Mouse (Mus musculus): ENCODE data around the gene Gm20604. TPM values are rescaled to one million over a fixed set of nuclear protein-coding genes. Genes with fewer than 3 reads are reported as not detected.

Gene Gm20604
- 10 to 100 TPM; 17.8 to 18.0 TPM for total RNA-seq (2021)
- long read RNA-seq, transcript Gm20604-201 (2 exons, 2,795 nt): major isoform, 26 of 28 reads
- long read RNA-seq, partial matches to known transcripts: 2 of 28 reads
- long read RNA-seq, other reads (novel, unspliced or antisense): 0 of 28 reads

DNA sequence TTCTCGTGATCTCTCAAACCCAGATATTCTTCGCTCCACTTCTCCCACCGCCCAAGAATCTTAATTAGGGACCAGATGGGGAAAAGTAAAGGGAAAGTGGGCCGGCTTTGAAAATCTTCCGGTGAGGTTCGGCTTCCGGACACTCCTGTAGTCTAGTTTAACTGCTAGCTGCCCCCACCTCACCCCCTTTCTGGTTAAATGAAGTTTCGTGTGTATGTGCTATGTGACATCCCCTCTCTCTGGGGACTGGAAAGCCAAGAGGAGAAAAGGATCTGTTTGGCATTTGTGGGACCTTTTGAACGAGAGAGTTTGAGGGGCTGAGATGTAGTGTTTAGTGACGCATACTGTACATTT, at the start of gene Gm20604:
Gm20604 (minus strand) TSS at position 270 of the 354 bp plus-strand sequence.
- DNase-seq (ENCODE audit: low spot score in 2 of 2): no peak

DNA sequence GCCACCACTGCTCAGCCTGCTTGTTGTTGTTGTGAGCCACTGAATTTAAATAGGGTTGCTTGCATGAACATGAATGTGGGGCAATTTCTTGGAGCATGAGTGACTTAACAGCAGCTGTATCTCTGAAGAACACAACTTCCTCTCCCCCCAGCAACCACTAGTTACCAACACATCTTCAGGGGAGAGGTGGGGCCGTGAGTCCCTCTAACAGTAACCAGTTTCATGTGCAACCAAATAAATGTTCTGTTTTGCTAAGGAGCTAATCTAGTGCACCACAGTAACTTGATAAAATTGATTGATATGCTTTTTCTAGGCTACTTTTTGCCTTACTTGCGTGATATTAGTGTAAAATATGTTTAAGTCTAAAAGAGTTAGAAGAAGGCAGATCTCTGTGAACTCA, 41.1 kb upstream of the Gm20604 start:
- no peak for DNase-seq (ENCODE audit: low spot score in 2 of 2)

DNA sequence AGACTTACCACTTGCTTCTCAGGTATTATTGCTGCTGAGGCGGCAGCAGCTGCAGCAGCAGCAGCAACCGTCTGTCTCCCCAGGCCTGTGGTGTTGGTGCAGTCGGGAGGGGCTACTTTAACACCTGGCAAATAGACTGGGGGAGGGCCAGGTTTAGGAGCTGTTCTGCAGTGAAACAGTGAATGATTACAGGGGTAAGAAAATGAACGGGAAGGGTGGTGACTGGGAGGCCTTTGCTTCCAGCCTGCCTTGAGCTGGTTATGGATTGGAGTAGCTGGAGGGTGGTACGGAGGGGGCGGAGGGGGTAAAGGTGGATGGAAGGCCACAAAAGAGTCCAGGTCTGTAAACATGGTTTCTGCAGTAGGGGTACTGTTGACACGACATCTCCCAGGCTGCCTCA, 29.5 kb upstream of the Gm20604 start:
- no peak for DNase-seq (ENCODE audit: low spot score in 2 of 2)

DNA sequence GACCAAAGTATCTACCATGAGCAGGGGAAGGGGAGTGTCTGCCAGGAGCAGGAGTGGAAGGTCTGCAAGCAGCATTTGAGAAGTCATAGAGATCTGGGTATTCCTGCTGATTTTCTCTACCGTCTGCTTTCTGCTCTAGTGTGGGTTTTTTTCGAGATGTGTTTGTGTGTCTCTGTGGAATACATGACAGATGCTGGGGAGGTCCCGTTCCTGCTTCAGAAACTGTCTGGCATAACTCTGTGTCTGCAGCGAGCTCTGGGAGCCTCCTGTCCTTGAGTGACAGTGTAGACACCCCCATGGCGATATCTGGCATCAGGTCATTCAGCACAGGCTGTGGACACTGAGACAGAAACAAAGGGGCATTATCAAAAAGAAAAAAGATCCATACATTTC, 27.1 kb upstream of the Gm20604 start:
- no peak for DNase-seq (ENCODE audit: low spot score in 2 of 2)

DNA sequence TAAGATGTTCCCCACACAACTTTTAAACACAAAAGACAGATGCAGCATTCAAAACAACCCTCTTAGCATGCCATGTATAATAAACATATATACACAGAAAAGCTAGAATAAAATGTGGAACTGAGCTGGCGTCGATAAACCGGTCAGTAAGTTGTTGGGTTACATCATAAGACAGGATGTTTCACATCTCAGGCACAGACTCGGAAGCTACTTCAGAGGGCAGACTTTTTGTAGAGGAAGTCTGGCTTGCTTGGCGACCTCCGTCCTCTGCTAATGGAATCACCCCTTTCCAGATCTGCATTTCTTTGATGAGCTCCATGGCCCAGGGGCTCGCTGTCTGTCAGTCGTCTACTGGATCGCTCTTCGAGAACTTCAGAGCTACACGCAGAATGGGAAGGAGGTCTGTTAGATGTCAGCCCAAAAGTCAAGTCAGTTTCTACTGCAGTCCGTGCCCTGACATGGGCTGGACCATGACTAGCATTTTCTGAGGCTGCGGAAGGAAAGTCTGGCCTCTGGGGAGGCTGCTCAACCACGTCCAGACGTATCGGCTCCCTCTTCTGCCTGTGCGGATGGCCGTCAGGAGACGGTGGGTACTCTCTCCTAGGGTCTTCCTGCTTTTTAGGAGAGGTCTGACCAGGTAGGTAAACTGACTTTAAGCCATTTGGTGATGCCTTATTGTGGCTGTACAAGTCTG, 26.6 kb upstream of the Gm20604 start:
- no peak for DNase-seq (ENCODE audit: low spot score in 2 of 2)

DNA sequence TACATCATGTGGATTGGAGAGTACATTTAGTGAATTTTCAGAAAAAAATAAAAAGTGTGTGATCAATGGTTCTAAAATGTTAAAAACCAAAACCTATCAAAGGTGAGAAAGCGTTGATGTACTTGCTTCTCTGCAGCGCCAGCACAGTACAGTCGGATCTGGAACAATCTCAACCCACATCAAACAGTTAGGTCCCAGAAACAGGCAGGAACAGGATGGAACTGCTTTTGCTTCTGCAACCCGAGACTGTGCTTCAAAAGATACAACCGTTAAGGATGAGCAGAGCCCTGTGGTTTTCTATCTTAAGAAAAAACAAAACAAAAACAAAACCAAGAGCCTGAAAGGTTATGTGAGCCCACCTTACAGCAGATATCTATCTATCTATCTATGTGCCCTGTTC, 24.4 kb upstream of the Gm20604 start:
- DNase-seq (ENCODE audit: low spot score in 2 of 2): no peak

DNA sequence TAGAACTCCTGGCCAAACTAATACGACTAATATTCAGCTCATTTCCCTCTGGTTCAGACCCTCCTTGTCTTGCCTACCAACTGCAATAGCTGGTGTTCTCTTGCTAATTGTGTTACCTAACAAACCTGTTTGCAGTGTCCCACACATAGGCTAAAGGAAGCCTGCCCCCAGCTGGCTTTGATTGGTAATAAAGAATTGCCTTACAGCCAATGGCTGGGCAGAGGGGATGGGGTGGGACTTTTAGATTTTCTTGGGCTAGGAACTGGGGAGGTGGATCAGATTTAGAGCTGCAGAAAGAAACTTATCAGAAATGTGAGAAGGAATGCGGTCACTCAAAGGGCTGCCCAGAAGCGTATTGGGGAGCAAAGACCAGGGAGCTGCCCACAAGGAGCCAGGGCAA, 21.0 kb upstream of the Gm20604 start:
- DNase-seq (ENCODE audit: low spot score in 2 of 2): no peak

DNA sequence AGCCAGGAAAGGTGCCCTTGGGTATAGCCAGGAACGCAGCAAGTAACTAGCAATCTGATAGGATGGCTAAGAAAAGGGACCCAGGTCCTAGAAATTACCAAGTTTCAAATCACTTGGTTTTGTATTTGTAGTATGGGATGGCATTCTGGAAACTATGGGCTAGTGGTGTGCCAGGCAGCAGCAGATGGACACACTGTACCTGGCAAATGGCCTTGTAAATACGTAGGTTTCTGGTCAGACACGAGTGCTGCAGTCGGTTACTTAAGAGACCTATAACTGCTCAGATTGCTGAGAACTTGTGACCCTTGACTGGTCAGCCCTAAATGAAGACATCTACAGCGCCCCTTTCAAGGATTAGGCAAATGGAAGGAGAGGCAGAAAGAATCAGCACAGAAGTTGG, 19.7 kb upstream of the Gm20604 start:
- no peak for DNase-seq (ENCODE audit: low spot score in 2 of 2)

DNA sequence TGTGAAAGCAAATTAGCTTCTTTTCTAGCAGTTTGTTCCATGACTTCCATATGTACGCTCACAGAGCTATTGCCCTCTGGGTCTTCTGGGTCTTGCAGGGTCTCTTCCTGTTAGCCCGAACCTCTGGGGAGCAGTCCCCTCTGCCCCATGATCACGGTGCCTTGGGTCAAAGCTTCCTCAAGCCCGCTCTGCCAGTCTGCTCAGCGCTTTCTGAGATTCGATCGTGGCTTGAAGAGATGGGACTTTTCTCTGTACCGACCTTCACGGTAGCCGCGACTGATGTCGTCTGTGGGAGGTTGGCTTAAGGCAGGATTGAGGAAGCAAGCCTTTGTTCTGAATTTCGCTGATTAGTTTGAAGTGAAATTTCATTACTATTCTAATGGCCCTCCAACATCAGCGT, 17.6 kb upstream of the Gm20604 start:
- DNase-seq (ENCODE audit: low spot score in 2 of 2): no peak

DNA sequence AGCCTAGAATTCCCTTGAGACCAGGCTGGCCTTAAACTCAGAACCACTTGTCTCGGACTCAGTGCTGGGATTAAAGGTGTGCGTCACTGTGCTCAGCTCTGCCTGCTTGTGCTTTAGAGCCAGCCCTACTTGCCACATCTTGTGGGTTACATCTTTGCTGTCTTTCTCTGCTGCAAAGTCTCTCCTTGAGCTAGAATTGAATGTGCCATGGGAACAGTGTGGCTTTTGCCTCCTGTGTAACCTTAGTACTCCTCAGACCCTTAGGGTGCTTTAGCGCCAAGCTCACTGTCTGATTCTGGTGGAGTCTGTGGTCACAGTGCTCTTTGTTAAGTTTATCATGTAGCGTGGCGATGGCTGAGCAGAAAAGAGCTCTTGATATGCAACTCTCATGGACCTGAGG, 14.2 kb upstream of the Gm20604 start:
- DNase-seq (ENCODE audit: low spot score in 2 of 2): no peak

DNA sequence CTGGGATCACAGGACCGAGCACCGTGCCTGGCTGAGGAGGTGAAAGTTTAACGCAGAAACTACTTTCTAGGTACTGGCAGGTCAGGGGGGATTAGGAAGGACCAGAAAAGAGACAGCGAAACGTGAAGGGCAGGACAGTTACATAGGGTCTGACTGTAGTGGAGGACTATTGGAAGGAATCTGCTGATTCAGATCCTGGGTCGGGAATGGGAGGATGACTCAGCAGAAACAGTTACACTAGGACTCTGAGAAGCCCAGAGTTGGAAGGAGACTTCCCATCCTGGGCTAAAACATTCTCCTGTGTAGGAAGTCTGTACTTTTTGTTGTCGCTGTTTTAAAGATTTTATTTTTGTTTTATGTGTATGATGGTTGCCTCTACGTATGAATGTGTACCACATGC, 13.1 kb upstream of the Gm20604 start:
- DNase-seq (ENCODE audit: low spot score in 2 of 2): no peak

DNA sequence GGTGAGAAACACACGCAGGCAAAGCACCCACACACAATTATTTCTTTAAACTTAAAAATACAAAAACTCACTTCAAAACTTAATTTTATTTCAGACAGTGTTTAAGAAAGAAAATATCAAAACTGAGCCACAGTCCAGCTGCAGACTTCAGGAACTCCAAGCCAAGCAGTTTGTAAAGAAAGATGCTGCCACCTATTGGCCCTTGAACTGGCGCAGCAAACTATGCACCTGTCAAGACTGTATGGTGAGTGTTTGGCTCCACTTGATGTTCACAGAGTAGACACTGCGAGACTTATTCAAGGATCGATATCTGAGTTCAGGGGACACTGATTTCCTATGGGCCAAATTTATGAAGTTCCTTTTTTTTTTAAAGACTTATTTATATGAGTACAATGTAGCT, 10.5 kb upstream of the Gm20604 start:
- no peak for DNase-seq (ENCODE audit: low spot score in 2 of 2)

DNA sequence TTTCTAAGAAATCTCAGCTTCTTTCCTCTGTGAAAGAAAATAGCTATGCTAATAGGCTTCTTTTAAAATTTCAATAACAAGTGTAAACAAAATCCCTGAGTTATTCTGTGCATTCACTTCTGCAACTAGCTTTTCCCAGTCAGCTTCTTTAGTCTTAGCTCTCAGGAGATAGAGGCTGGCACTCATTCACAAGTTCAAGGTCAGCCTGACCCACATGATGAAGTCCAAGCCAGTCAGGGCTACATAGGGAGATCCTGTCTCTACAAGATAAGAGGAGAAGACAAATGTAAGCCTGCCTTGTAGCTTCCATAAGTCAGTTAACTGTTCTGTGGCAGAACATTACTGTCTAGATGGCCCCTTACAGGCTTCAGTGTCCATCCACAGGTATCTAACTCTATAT, 5.2 kb upstream of the Gm20604 start:
- no peak for DNase-seq (ENCODE audit: low spot score in 2 of 2)

DNA sequence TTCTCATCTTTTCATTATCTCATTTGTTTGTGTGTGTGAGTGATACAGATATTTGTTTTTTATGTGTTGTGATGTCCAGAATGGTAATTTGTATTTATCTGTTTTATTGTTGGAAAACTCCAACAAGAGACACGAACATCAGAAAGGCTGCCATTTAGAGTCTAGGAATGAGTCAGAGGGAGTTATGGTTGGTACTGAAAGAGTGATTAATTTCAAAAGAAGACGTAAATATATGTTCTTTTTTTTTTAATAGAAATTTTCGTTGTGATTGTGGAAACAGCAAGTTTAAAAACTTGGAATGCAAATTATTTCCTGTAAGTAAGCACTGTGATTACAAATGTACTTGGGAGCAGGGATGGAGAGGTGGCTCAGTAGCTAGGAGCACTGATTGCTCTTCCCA, 3.2 kb upstream of the Gm20604 start:
- DNase-seq (ENCODE audit: low spot score in 2 of 2): no peak

DNA sequence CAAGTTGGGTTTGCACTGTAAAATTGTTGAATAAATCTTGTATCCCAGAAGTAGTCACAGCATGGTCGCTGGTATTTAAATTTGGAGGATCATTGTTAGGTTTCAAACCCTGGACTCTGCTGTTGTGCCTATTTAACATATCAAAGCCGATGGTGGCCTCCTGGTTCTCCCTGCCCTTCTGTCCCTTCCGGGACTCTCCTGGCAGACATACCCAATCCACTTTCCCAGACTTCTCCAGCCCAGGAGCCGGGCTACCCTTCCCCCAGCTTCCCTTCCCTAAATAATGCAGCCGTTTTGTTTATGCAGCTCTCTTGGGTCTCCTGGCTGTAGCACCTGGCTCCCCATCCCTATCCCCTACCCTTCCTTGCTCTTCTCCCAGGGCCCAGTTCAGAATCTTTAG, 464 bp upstream of the Gm20604 start:
- no peak for DNase-seq (ENCODE audit: low spot score in 2 of 2)

DNA sequence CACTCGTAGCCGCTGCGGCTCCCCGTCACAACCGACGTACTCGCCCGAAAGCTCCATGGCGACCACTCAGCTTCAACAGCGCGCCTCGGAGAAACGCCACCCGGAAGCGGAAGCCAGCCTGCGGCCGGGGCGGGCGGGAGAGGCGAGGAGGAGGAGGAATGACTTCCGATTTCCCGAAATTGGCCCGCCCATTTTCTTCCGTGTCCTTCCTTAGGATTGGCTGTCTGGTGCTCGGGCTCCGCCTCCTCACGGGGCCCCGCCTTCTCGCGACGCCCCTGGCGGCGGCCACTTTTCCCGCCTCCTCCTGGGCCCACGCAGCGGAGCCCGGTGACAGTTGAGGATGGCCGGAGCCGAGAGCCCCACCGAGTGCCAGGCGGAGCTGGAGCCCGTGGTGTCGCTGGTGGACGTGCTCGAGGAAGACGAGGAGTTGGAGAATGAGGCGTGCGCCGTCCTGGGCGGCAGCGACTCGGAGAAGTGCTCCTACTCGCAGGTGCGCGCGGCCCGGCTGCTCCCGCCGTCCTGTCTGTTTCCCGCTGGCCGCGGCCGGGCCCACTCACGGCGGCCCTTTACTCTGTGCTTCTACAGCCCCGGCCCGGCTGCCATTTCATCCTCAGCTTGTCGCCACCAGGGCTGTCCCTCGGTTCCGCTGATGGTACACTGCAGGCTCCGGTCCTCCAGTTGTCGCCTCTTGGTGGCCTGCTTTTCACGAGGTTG, 626 bp downstream of the Gm20604 start, which contains the start of the genes Gm28051, Gon7 and Ubr7:
Gm28051 (minus strand) TSS at position 77 of the 714 bp plus-strand sequence.
Gon7 (minus strand) TSS at position 115 of the 714 bp plus-strand sequence.
Ubr7 (plus strand) TSS at position 279 of the 714 bp plus-strand sequence.
- peak; percentile 94 to 97 for DNase-seq (ENCODE audit: low spot score in 2 of 2)

DNA sequence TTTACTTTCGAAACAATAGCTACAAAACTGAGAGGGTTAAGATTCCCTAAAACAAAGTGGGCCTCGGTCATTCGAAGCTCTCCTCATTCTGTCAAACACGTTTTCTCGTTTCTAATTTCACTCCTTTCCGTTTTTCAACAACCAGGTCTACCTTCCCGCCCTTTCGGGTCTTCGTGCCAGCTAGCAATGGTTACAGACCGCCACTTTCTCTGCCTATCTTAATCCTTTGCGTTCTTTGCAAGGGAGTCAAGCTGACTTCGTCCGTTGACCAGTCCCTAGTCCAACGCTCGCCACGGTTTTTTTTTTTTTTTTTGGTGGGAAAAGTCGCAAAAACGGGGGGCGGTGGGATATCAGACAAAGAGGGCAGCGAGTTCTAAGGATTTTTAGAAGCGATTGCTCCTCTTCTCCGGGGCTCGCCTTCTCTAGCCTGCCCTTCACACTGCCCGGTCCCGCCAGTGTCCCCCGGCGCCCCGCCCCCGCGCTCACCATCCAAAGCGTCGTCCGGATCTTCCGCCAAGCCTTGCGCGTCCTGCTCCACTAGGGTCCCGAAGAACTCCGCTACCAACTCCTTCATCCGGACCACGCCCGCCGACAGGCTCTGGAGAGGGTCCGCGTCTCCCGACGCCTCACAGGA, 1.3 kb downstream of the Gm20604 start:
- no peak for DNase-seq (ENCODE audit: low spot score in 2 of 2)

DNA sequence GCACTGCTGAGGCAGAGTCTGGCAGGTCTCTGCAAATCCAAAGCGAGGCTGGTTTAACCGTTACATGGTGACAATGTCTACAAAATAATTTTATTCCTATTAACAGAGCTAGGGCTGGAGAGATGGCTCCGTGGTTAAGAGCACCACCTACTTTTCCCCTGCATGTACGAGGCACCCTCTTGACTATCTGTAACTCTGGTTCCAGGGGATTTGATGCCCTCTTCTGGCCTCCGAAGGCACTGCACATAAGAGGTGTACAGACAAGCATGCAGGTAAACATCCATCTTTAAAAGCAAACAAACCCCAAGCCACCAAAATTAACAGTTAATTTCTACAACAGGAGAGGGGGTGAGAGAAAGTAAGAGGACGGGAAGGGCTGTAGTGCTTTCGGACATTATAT, 2.2 kb downstream of the Gm20604 start:
- peak; percentile 42 to 52 for DNase-seq (ENCODE audit: low spot score in 2 of 2)

DNA sequence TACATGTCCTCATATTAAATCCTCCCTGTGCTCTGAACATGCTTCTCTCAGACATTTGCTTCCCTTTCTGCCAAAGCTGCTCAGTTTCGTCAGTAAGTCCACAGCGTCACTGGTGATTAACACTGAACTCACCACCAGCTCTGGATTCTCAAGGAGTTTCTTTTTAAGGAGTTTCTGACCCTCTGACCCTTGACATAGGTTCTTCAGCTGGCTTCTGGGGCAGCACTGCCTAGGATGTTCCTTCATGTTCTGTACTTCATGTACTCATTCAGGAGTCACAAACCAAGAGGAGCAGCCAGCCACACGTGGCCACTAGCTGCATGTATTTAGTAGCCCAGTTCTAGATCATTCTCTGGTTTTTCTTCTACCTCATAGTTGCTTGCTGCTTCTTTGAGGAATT, 10.2 kb downstream of the Gm20604 start:
- no peak for DNase-seq (ENCODE audit: low spot score in 2 of 2)

DNA sequence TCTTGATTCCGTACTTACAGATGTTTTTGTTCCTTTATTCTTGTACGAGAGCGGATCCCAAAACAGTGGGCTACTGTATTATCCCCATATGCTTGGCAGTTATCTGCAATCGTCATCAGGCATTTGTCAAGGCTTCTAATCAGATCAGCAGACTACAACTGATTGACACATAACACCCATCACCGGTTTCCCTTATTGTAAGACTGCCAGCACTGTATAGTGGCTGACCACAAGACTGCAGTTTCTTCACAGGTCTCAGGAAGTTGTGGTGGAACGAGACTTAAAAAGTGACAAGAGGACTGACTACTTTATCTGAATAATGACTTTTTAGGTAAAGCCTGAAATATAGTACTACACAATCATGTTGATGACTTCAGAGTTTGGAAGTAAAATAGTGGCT, 13.6 kb downstream of the Gm20604 start:
- DNase-seq (ENCODE audit: low spot score in 2 of 2): no peak

DNA sequence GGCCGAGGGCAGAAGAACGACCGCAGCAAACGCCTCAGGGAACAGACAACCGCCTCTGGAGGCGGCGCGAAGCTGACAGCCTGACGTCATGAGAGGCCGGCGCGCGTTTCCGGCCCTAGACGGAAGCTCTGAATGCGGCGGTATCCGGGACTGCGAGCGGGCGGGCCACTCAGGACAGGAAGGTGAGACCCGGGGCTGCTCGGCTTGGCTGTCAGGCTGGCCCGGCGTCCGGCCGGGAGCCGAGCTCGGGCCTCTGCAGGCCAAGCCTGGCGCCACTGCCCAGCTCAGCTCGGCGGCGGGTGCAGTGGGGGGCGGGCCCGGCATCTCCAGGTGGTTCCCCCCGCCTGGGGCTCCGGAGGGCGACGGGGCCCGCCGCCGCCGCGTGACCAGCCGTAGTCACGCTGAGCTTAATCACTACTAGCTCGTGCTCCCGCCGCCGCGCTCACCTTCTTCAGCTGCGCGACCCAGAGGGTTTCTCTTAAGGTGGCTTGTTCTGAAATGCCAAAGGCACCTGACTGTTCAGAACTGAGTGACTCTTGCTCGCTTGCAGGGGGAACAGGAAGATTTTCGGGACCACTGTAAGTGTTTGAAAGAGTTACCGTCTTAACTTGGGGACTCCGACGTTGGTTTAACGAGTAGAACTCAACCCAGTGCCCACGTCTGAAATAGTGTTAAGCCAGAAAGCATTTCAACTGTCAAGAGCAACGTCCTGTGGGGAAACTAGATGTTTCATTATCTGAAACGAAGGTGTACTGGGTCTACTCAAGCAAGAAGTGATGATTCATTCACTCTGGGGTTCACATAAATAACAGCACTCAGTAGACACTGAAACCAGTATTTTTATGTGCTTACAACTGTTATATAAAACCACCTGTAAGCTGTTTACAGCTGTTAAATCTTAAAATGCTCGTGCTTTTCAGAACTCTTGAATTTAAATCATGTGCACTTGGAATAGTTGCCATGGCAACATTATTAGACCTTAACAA, 14.6 kb downstream of the Gm20604 start, which contains the start of the genes Moap1 and Tmem251:
Moap1 (minus strand) TSS at position 73 of the 986 bp plus-strand sequence.
Tmem251 (plus strand) TSS at position 174 of the 986 bp plus-strand sequence.
- DNase-seq (ENCODE audit: low spot score in 2 of 2): peak; percentile 84 to 87
